ENCODE assay signal across 9 mouse cellular contexts in the genomic region with DNA sequence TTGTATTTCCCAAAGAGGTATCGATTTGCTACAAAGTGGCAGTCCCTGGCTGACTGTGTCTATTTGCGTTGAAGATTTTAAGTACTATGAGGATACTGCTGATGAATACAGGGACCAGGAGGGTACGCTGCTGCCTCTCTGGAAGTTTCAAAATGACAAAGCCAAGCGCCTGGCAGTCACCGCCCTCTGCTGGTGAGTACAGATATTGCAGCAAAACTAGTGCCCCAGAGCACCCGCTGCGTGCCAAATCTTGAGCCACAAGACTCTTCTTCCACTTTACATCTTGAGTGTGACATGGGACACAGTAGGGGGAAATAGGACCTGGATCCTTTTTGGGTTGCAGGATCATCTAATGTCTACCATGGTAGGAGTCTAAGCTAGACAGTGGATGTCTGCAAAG. TPM values are rescaled to one million over a fixed set of nuclear protein-coding genes. Genes with fewer than 3 reads are reported as not detected.
DNase-seq lines count a peak whose midpoint lies in the region; TF ChIP-seq lines count a peak whose summit lies in the region.
"Had no signal": no experiment of that assay in that cellular context is flagged by ENCODE, and none has a peak within 500 bp of the region (broad histone marks: within the 10 kb centered on the region; RNA-seq: fewer than 3 reads in every experiment).

No protein-coding gene starts in this region.

- no peak overlapping the region for H3K4me3 ChIP-seq in E14TG2a.4 (replicated peaks; ENCODE audit: low read length)
- H3K4me3 ChIP-seq: limb, embryonic 12.5 days had no signal

- H3K36me3 ChIP-seq in E14TG2a.4 (ENCODE audit: insufficient read depth, low read length), result no peaks in the 10 kb centered on the region
- H3K36me3 ChIP-seq: limb, embryonic 12.5 days had no signal

- peak; percentile 88 for DNase-seq in adrenal gland, postnatal 14 days
- DNase-seq in embryo, embryonic 11.5 days (ENCODE audit: low read depth, low spot score), result peak; percentile 63
- DNase-seq in heart, postnatal 14 days, result peak; percentile 80 to 90
- DNase-seq in layer of hippocampus, adult 9-10 months (ENCODE audit: low spot score), result peak; percentile 77
- peak; percentile 88 for DNase-seq in lung, postnatal 36 days
- peak; percentile 67 for DNase-seq in retina, postnatal 7 days (ENCODE audit: low read depth, low spot score)
- peak; percentile 74 for DNase-seq in urinary bladder, postnatal 25 days (ENCODE audit: low spot score)

- TF ChIP-seq CTCF in E14TG2a.4 (conservative IDR thresholded peaks at IDR 0.05; ENCODE audit: low read length), result peak; percentile 93

- no peaks in the 10 kb centered on the region for H3K9me3 ChIP-seq in E14TG2a.4 (ENCODE audit: low read length)
- H3K9me3 ChIP-seq: limb, embryonic 12.5 days had no signal

- H3K4me1 ChIP-seq in E14TG2a.4 (replicated peaks; ENCODE audit: low read depth, low read length), result no peaks in the 10 kb centered on the region

- H3K27me3 ChIP-seq in E14TG2a.4 (ENCODE audit: insufficient read depth, low read length), result peaks cover 27% of the 10 kb centered on the region

- intact Hi-C loops in heart, postnatal 14 days (cut with DNase I), result loop anchor here (1.0 to 5.0 kb wide), 5 partner anchors 39 to 146 kb away; no protein-coding TSS in a partner anchor

RNA-seq across cellular contexts. Expression of a gene that starts 26.0 kb away (rescaled TPM):
- 3.5 and 6.9 TPM in 2 replicates for total RNA-seq in adrenal gland, postnatal 14 days (2021)
- total RNA-seq in heart, postnatal 14 days (2021), result 1 to 10 TPM; 4.3 to 4.6 TPM

RNA-seq across cellular contexts. Expression of a gene that starts 44.6 kb away (rescaled TPM):
- total RNA-seq in adrenal gland, postnatal 14 days (2021), result 0.34 and 2.2 TPM in 2 replicates
- 1 to 10 TPM in 1 of 2 experiments, under 1 TPM in 1; 0.93 to 1.7 TPM for total RNA-seq in heart, postnatal 14 days (2021)

RNA-seq across cellular contexts. Expression of a gene that starts 44.8 kb away (rescaled TPM):
- 18.1 and 18.2 TPM in 2 replicates for total RNA-seq in adrenal gland, postnatal 14 days (2021)
- total RNA-seq in heart, postnatal 14 days (2021), result 10 to 100 TPM; 14.5 to 17.3 TPM
